Mouse (Mus musculus): ENCODE results near the gene Rcl1. TPM values are rescaled to one million over a fixed set of nuclear protein-coding genes. Genes with fewer than 3 reads are reported as not detected.

Gene Rcl1
- polyA plus RNA-seq, 1 experiment = 17.0 TPM

- Histone ChIP-seq H3K4me1 (ENCODE audit: control insufficient read depth, insufficient read depth, low read length) (no peaks in the 10 kb centered on the region), H3K4me3 (ENCODE audit: insufficient read depth, low read length) (no peak overlapping the region), H3K27ac (ENCODE audit: insufficient read depth, low read length) (peak overlapping the region; percentile 35)
- no peak for TF ChIP-seq POLR2A (IDR thresholded peaks at IDR 0.05; ENCODE audit: low read depth, low read length)
Observed at GRCm38 (mm10) chr19:29064451-29065102, 36.6 kb upstream of the Rcl1 start.

- TF ChIP-seq POLR2A (IDR thresholded peaks at IDR 0.05; ENCODE audit: low read depth, low read length) (peak; percentile 9; the same call in 1 of the 2 replicates), CTCF (IDR thresholded peaks at IDR 0.05; ENCODE audit: borderline replicate concordance, insufficient read depth, low read length) (no peak)
- no peak overlapping the region for H3K27ac ChIP-seq (ENCODE audit: insufficient read depth, low read length)
- no peaks in the 10 kb centered on the region for H3K4me1 ChIP-seq (ENCODE audit: control insufficient read depth, insufficient read depth, low read length)
- no peak overlapping the region for H3K4me3 ChIP-seq (ENCODE audit: insufficient read depth, low read length)
Observed at GRCm38 (mm10) chr19:29066981-29067471, 34.1 kb upstream of the Rcl1 start.

DNA sequence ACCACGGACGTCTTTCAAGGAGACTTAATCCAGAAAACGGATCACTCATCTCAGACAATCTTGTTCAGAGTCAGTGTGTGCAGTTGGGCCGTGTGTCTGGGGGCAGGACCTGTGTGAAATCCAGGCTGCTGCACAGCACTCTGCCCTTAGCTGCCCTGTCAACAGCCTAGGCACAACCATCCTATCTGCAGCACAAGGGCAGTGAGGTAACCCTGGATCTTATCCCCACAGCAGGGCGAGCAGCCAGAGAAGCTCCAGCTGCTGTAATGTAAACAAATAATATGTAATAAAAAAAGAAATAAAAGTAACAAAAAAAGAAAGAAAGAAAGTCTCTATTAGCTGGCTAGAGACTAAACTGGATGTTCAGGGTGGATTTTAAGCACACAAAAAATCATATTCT lies 32.0 kb upstream of the Rcl1 start:
- Histone ChIP-seq H3K27ac (ENCODE audit: insufficient read depth, low read length) (no peak overlapping the region), H3K4me1 (ENCODE audit: control insufficient read depth, insufficient read depth, low read length) (no peaks in the 10 kb centered on the region), H3K4me3 (ENCODE audit: insufficient read depth, low read length) (no peak overlapping the region)
- no peak for TF ChIP-seq POLR2A (IDR thresholded peaks at IDR 0.05; ENCODE audit: low read depth, low read length)
- TF ChIP-seq CTCF (IDR thresholded peaks at IDR 0.05; ENCODE audit: borderline replicate concordance, insufficient read depth, low read length) = no peak

- Histone ChIP-seq H3K4me1 (ENCODE audit: control insufficient read depth, insufficient read depth, low read length) (no peaks in the 10 kb centered on the region), H3K27ac (ENCODE audit: insufficient read depth, low read length) (no peak overlapping the region), H3K4me3 (ENCODE audit: insufficient read depth, low read length) (no peak overlapping the region)
- TF ChIP-seq POLR2A (IDR thresholded peaks at IDR 0.05; ENCODE audit: low read depth, low read length) = no peak
- no peak for TF ChIP-seq CTCF (IDR thresholded peaks at IDR 0.05; ENCODE audit: borderline replicate concordance, insufficient read depth, low read length)
Observed at GRCm38 (mm10) chr19:29074802-29075201, 26.4 kb upstream of the Rcl1 start.

DNA sequence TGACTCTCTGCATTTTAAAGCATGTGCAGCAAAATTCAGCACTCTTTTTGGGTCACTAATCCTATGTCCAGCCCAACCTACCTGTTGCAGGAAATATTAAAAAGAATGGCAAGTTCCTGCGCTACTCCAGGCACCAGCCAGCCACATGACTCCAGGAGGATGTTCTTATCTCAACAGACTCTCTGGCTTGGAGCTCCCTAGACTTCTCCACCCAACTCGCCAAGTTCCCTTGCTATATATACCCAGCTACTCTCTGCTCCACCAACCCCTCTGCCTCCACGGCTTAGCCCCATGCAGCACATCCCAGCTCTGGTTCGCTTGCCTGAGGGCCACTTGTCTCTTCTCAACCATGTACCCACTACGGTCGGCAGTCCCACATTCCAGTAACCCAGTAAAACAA lies 12.5 kb upstream of the Rcl1 start:
- Histone ChIP-seq H3K27ac (ENCODE audit: insufficient read depth, low read length) (no peak overlapping the region), H3K4me3 (ENCODE audit: insufficient read depth, low read length) (no peak overlapping the region), H3K4me1 (ENCODE audit: control insufficient read depth, insufficient read depth, low read length) (no peaks in the 10 kb centered on the region)
- TF ChIP-seq CTCF (IDR thresholded peaks at IDR 0.05; ENCODE audit: borderline replicate concordance, insufficient read depth, low read length) (no peak), POLR2A (IDR thresholded peaks at IDR 0.05; ENCODE audit: low read depth, low read length) (no peak)

DNA sequence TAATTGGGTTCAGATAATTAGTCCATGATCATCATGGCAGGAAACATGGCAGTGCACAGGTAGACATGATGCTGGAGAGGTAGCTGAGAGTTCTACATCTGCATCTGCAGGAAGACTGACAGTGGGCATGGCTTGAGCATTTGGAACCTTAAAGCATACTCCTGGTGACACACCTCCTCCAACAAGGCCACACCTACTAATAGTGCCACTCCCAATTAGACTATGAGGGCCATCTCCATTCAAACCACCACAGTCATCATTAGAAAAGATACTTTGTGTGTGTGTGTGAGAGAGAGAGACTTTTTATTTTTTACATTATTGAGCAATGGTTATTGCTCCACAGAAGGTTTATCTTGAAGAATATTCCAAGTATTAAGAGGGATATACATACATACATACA lies 9.0 kb upstream of the Rcl1 start:
- no peaks in the 10 kb centered on the region for H3K4me1 ChIP-seq (ENCODE audit: control insufficient read depth, insufficient read depth, low read length)
- H3K4me3 ChIP-seq (ENCODE audit: insufficient read depth, low read length) = no peak overlapping the region
- H3K27ac ChIP-seq (ENCODE audit: insufficient read depth, low read length) = no peak overlapping the region
- TF ChIP-seq CTCF (IDR thresholded peaks at IDR 0.05; ENCODE audit: borderline replicate concordance, insufficient read depth, low read length) (no peak), POLR2A (IDR thresholded peaks at IDR 0.05; ENCODE audit: low read depth, low read length) (no peak)

GRCm38 (mm10) chr19:29099106-29099505 lies 2.1 kb upstream of the Rcl1 start:
- TF ChIP-seq CTCF (IDR thresholded peaks at IDR 0.05; ENCODE audit: borderline replicate concordance, insufficient read depth, low read length) (no peak), POLR2A (IDR thresholded peaks at IDR 0.05; ENCODE audit: low read depth, low read length) (no peak)
- Histone ChIP-seq H3K4me3 (ENCODE audit: insufficient read depth, low read length) (no peak overlapping the region), H3K27ac (ENCODE audit: insufficient read depth, low read length) (no peak overlapping the region), H3K4me1 (ENCODE audit: control insufficient read depth, insufficient read depth, low read length) (peaks cover 5% of the 10 kb centered on the region; the same call in 1 of the 2 replicates)

DNA sequence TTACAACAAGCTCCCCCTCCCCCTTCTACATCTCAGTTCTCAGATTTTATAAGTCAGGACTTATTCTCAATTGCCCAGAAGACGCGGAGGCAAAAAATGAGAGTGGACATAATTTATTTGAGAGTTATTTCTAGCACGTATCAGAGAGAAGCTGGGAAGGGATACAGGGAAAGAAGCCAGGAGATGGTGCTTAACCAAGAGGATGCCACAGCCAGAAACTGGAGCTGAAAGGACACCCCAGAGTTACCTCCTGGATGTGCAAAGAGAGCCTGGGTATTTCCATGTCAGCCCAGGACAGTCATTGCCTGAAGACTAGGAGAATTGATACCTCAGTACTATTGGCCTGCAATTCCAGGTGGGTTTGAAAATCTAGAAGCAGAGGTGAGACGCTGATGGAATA lies 1.6 kb upstream of the Rcl1 start:
- Histone ChIP-seq H3K4me1 (ENCODE audit: control insufficient read depth, insufficient read depth, low read length) (peaks cover 5% of the 10 kb centered on the region; the same call in 1 of the 2 replicates), H3K27ac (ENCODE audit: insufficient read depth, low read length) (no peak overlapping the region), H3K4me3 (ENCODE audit: insufficient read depth, low read length) (no peak overlapping the region)
- no peak for TF ChIP-seq CTCF (IDR thresholded peaks at IDR 0.05; ENCODE audit: borderline replicate concordance, insufficient read depth, low read length)
- no peak for TF ChIP-seq POLR2A (IDR thresholded peaks at IDR 0.05; ENCODE audit: low read depth, low read length)

DNA sequence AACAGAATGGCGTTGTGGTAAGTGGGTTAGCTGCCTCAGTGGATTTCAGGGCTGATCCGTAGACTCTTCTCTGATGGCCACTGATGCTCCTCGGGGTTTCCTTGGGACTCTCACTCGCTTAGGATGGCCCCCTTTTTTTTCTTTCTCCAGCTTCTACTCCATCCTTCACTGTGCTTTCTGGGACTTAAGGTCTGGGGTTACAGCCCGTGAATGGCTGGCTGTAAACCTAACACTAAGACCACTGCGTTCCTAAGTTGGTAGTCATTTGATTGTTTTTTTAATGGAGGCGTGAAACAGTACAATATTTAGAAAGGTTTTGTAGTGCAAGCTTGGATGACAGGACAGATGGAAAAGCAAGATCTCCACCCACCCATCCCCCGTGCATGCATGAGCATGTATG lies 914 bp upstream of the Rcl1 start:
- no peak for TF ChIP-seq POLR2A (IDR thresholded peaks at IDR 0.05; ENCODE audit: low read depth, low read length)
- no peak for TF ChIP-seq CTCF (IDR thresholded peaks at IDR 0.05; ENCODE audit: borderline replicate concordance, insufficient read depth, low read length)
- peak overlapping the region; percentile 71 for H3K4me3 ChIP-seq (ENCODE audit: insufficient read depth, low read length)
- no peak overlapping the region for H3K27ac ChIP-seq (ENCODE audit: insufficient read depth, low read length)
- peaks cover 5% of the 10 kb centered on the region; the same call in 1 of the 2 replicates for H3K4me1 ChIP-seq (ENCODE audit: control insufficient read depth, insufficient read depth, low read length)

GRCm38 (mm10) chr19:29101591-29101990 lies 416 bp downstream of the Rcl1 start:
- Histone ChIP-seq H3K4me1 (ENCODE audit: control insufficient read depth, insufficient read depth, low read length) (peaks cover 5% of the 10 kb centered on the region; the same call in 1 of the 2 replicates), H3K27ac (ENCODE audit: insufficient read depth, low read length) (no peak overlapping the region), H3K4me3 (ENCODE audit: insufficient read depth, low read length) (peak overlapping the region; percentile 84)
- TF ChIP-seq POLR2A (IDR thresholded peaks at IDR 0.05; ENCODE audit: low read depth, low read length) = no peak

Measured in embryonic fibroblast, embryonic 13.5 days (primary cell).